Mouse (Mus musculus) spleen, adult 12 weeks (tissue): ENCODE data around the gene Flnc.

ENCODE experiments used
- DNase-seq: peaks from one replicate; pipeline ENCODE4 v3.0.0; 2022; ENCODE audit warnings: low spot score

Gene Flnc

GRCm38 (mm10) chr6:29484716-29485559 is 51.9 kb downstream of the Flnc start:
- peak; percentile 44 for DNase-seq

- no peak for DNase-seq
Observed at GRCm38 (mm10) chr6:29485951-29486350, 52.9 kb downstream of the Flnc start.

GRCm38 (mm10) chr6:29494101-29494500 is 61.0 kb downstream of the Flnc start:
- DNase-seq, result no peak

- no peak for DNase-seq
Observed at GRCm38 (mm10) chr6:29496270-29496669, 63.2 kb downstream of the Flnc start.

GRCm38 (mm10) chr6:29497791-29498190 is 64.7 kb downstream of the Flnc start:
- DNase-seq, result no peak

GRCm38 (mm10) chr6:29500177-29500576 is 67.1 kb downstream of the Flnc start:
- DNase-seq, result no peak

- DNase-seq, result no peak
Observed at GRCm38 (mm10) chr6:29500810-29501209, 67.8 kb downstream of the Flnc start.

GRCm38 (mm10) chr6:29501599-29501998 is 68.5 kb downstream of the Flnc start:
- no peak for DNase-seq

GRCm38 (mm10) chr6:29505493-29505892 is 72.4 kb downstream of the Flnc start:
- no peak for DNase-seq

GRCm38 (mm10) chr6:29506834-29507233 is 73.8 kb downstream of the Flnc start:
- DNase-seq, result no peak

GRCm38 (mm10) chr6:29507447-29508309 is 74.6 kb downstream of the Flnc start, which contains the start of gene Kcp:
Gene Kcp (minus strand): TSS chr6:29507952.
- DNase-seq, result no peak

GRCm38 (mm10) chr6:29509086-29509485 is 76.0 kb downstream of the Flnc start:
- no peak for DNase-seq
